Mouse (Mus musculus): ENCODE data around the gene Gm7792. TPM values are rescaled to one million over a fixed set of nuclear protein-coding genes. Genes with fewer than 3 reads are reported as not detected.
"Not testable (repeated sequence)": the region's sequence is repeated elsewhere in the genome, so short reads cannot be mapped to it uniquely, and the experiment has no call there.

The Gm7792 gene
- not detected for total RNA-seq (2021)
- long read RNA-seq, experiment 1 = 0 reads
- long read RNA-seq, experiment 2 = 0 reads

DNA sequence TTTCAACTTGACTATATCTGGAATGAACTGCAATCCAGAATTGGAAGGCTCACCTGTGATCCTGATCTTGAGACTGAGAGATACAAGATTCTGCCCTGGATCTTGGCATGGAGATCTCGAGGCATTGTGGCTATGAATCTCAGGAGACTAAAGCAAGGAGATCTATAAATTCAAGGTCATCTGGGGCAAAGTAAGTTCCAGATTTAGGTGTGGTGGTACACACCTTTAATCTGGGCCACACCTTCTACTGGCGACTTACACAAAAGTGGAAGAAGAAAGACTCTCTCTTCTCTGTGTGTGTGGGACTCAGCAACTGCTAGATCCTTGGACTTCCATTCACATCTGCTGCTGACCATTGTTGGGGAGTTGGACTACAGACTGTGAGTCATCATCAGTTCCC, at the start of gene Gm7792:
TSS of gene Gm7792 (plus strand) at position 301 of the 400 bp plus-strand sequence.
- DNase-seq = not testable (repeated sequence)

Other genes with a start within 250 kb of the Gm7792 start
- gene C87414, start 172.2 kb upstream of the Gm7792 start, total RNA-seq (2021) = not detected
- not detected for gene Gm16429, start 85.3 kb downstream of the Gm7792 start, total RNA-seq (2021)
- not detected for gene BC061212, start 226.8 kb downstream of the Gm7792 start, total RNA-seq (2021)
- gene Gm6351, start 232.6 kb downstream of the Gm7792 start, total RNA-seq (2021) = not detected